16 mouse cellular contexts compared by ENCODE assay signal in genomic region chr5:139587459-139587858, GRCm38 (mm10). TPM values are rescaled to one million over a fixed set of nuclear protein-coding genes. Genes with fewer than 3 reads are reported as not detected.
DNase-seq lines count a peak whose midpoint lies in the region; ATAC-seq and TF ChIP-seq lines count a peak whose summit lies in the region.
"Not testable (repeated sequence)": the region's sequence is repeated elsewhere in the genome, so short reads cannot be mapped to it uniquely, and the experiment has no call there.
"Had no signal": no experiment of that assay in that cellular context is flagged by ENCODE, and none has a peak within 500 bp of the region (broad histone marks: within the 10 kb centered on the region; RNA-seq: fewer than 3 reads in every experiment).

No protein-coding gene starts in this region.

- peak; percentile 42 for TF ChIP-seq CTCF in ES-Bruce4 (IDR thresholded peaks at IDR 0.05; ENCODE audit: low read depth, low read length)
- TF ChIP-seq CTCF in forebrain, postnatal 0 days (IDR thresholded peaks at IDR 0.05; ENCODE audit: low read depth): peak; percentile 10; the same call in 1 of the 2 replicates
- TF ChIP-seq CTCF in layer of hippocampus, adult 2 months (conservative IDR thresholded peaks at IDR 0.05): peak; percentile 43
- TF ChIP-seq CTCF in lung, embryonic 14.5 days (IDR thresholded peaks at IDR 0.05; ENCODE audit: low read depth): peak; percentile 28
- TF ChIP-seq CTCF in stomach, postnatal 0 days (IDR thresholded peaks at IDR 0.05; ENCODE audit: low read depth): peak; percentile 42

- not testable (repeated sequence) for H3K36me3 ChIP-seq in ES-Bruce4 (ENCODE audit: control insufficient read depth, insufficient read depth, low read length, poor library complexity, severe bottlenecking); forebrain, postnatal 0 days (ENCODE audit: insufficient read depth); lung, embryonic 14.5 days (ENCODE audit: insufficient read depth); stomach, postnatal 0 days (ENCODE audit: control insufficient read depth, insufficient read depth, low read length)

- TF ChIP-seq EP300 in ES-Bruce4 (IDR thresholded peaks at IDR 0.05; ENCODE audit: insufficient read depth, low read depth, low read length); stomach, postnatal 0 days (optimal IDR thresholded peaks at IDR 0.05): not testable (repeated sequence)

- H3K4me1 ChIP-seq in ES-Bruce4 (ENCODE audit: control insufficient read depth, insufficient read depth, low read length); forebrain, postnatal 0 days (ENCODE audit: insufficient read depth); lung, embryonic 14.5 days (ENCODE audit: insufficient read depth); stomach, postnatal 0 days (replicated peaks; ENCODE audit: control insufficient read depth, insufficient read depth): not testable (repeated sequence)

- ATAC-seq in forebrain, postnatal 0 days; lung, embryonic 14.5 days (ENCODE audit: insufficient read depth); stomach, postnatal 0 days (ENCODE audit: low FRiP score, low TSS enrichment): not testable (repeated sequence)

- not testable (repeated sequence) for H3K4me2 ChIP-seq in forebrain, postnatal 0 days (ENCODE audit: low read depth); lung, embryonic 14.5 days; stomach, postnatal 0 days (replicated peaks; ENCODE audit: low read depth)

- not testable (repeated sequence) for H3K27me3 ChIP-seq in ES-Bruce4 (ENCODE audit: control insufficient read depth, insufficient read depth, low read length, poor library complexity, severe bottlenecking); stomach, postnatal 0 days (ENCODE audit: control insufficient read depth, insufficient read depth, low read length)
- H3K27me3 ChIP-seq in forebrain, postnatal 0 days (ENCODE audit: insufficient read depth, low read length): peaks cover 29% of the 10 kb centered on the region
- H3K27me3 ChIP-seq in lung, embryonic 14.5 days (ENCODE audit: insufficient read depth, low read length): peaks cover 40% of the 10 kb centered on the region

- H3K9me3 ChIP-seq in ES-Bruce4 (replicated peaks; ENCODE audit: control insufficient read depth, insufficient read depth, low read length, poor library complexity, severe bottlenecking); forebrain, postnatal 0 days (ENCODE audit: low read length); lung, embryonic 14.5 days (ENCODE audit: low read depth, low read length); stomach, postnatal 0 days (ENCODE audit: control insufficient read depth, low read length): not testable (repeated sequence)

- 91% methylated on average over 4 of the region's 5 CpGs for WGBS in forebrain, postnatal 0 days
- WGBS in lung, embryonic 14.5 days: 83% methylated on average over 4 of the region's 5 CpGs
- 82% methylated on average over 3 of the region's 5 CpGs for WGBS in stomach, postnatal 0 days

- H3K4me3 ChIP-seq in ES-Bruce4 (ENCODE audit: low read depth, low read length); forebrain, postnatal 0 days (ENCODE audit: low read depth, low read length); layer of hippocampus, adult 2 months; lung, embryonic 14.5 days (ENCODE audit: low read depth, low read length); stomach, postnatal 0 days (ENCODE audit: low read depth, low read length): not testable (repeated sequence)

- not testable (repeated sequence) for H3K27ac ChIP-seq in ES-Bruce4 (ENCODE audit: insufficient read depth, low read length); forebrain, postnatal 0 days (ENCODE audit: low read depth, low read length); layer of hippocampus, adult 2 months; lung, embryonic 14.5 days (ENCODE audit: low read depth); stomach, postnatal 0 days (replicated peaks)

- peak; percentile 54 for DNase-seq in R1 (ENCODE audit: low read depth, low spot score)
- not testable (repeated sequence) for DNase-seq in forebrain, postnatal 0 days; layer of hippocampus, adult 2 months (ENCODE audit: low spot score in 2 of 2); lung, embryonic 14.5 days; stomach, postnatal 0 days (ENCODE audit: low spot score)
- peak; percentile 11 for DNase-seq in induced T-regulatory cell, adult 2 months (ENCODE audit: low read depth)

- not testable (repeated sequence) for H3K9ac ChIP-seq in ES-Bruce4 (ENCODE audit: low read depth, poor library complexity, severe bottlenecking); forebrain, postnatal 0 days; lung, embryonic 14.5 days; stomach, postnatal 0 days (ENCODE audit: low read length)

- not testable (repeated sequence) for TF ChIP-seq POLR2A in ES-Bruce4 (IDR thresholded peaks at IDR 0.05; ENCODE audit: insufficient read depth, low read length)

RNA-seq across cellular contexts. Expression of gene Uncx, which starts 44.2 kb away (rescaled TPM):
- not detected in 2 replicates for polyA plus RNA-seq in ES-Bruce4 (2011; ENCODE audit: insufficient read depth, insufficient read length, low read depth, missing spikeins)
- total RNA-seq in forebrain, postnatal 0 days (2014; rRNA removed): 3.4 and 5.8 TPM in 2 replicates
- polyA plus RNA-seq in forebrain, postnatal 0 days (2015; fragmentation: Nextera tagmentation; extraction: Ambion mirVana): 0.93 and 2.8 TPM in 2 replicates
- not detected for total RNA-seq in layer of hippocampus, adult 2 months (2021)
- not detected in 2 replicates for polyA plus RNA-seq in lung, embryonic 14.5 days (2014; fragmentation: Nextera tagmentation; extraction: Ambion mirVana)
- polyA plus RNA-seq in stomach, postnatal 0 days (2015; fragmentation: Nextera tagmentation; extraction: Ambion mirVana): not detected in 2 replicates
- total RNA-seq: adrenal gland, adult 18-20 months; adrenal gland, postnatal 14 days; gastrocnemius, adult 8-10 months; gastrocnemius, postnatal 36 days; heart, postnatal 10 days; heart, postnatal 4 days had no signal
- polyA plus RNA-seq: activated CD4-positive, CD25-positive, alpha-beta regulatory T cell, adult 4 months; heart, embryonic 14.5 days; intestine, embryonic 15.5 days had no signal
